15 mouse cellular contexts compared by ENCODE assay signal in the genomic region with DNA sequence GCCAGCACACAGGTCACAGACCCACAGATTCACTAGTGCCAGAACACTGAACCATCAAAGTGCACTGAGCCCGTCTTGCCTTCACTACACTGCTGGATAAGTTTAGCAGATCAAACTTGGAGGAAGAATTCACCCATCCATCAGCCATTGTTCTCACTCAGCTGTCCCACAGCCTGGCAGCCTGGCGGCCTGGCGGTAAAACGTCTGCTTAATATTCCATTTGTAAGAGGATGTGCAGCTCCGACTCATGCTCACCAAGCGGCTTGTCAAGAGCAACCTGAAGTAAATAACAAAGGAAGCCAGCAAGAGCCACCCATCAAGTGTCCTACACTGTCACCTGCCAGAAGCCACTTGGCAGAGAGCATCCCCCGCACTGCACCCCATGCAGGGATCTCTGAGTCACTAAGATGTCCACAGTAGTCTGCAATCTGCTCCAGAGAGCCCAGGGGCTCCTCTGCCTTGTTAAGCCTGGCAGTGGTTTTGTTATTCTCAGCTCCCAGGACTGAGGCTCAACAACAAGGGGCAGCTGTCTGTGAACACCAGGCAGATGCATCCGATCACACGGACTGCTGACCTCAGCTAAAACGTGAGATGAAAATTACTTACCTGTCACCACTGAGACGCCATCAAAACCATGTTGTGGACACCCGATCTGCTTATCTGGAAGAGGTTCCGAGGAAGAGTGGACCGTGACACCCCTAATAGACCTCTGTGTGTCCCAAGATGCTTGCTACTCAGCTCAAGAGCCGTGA.
DNase-seq lines count a peak whose midpoint lies in the region; ATAC-seq and TF ChIP-seq lines count a peak whose summit lies in the region.
"Had no signal": no experiment of that assay in that cellular context is flagged by ENCODE, and none has a peak within 500 bp of the region (broad histone marks: within the 10 kb centered on the region; RNA-seq: fewer than 3 reads in every experiment).

No protein-coding gene starts in this region.

- TF ChIP-seq CTCF in CH12.LX (conservative IDR thresholded peaks at IDR 0.05 in 1 of 2, IDR thresholded peaks at IDR 0.05 in 1 of 2; ENCODE audit: low read depth in 2 of 2, low read length in 2 of 2), result no peak

- no peak overlapping the region for H3K4me2 ChIP-seq in hindbrain, embryonic 13.5 days
- H3K4me2 ChIP-seq in hindbrain, embryonic 16.5 days (ENCODE audit: low read length), result no peak overlapping the region
- H3K4me2 ChIP-seq in CH12.LX (ENCODE audit: insufficient read depth, low read depth, poor library complexity, severe bottlenecking), result no peak overlapping the region
- no peak overlapping the region for H3K4me2 ChIP-seq in hindbrain, embryonic 15.5 days
- no peak overlapping the region for H3K4me2 ChIP-seq in intestine, embryonic 15.5 days (replicated peaks)
- H3K4me2 ChIP-seq: embryonic facial prominence, embryonic 15.5 days; heart, embryonic 15.5 days; limb, embryonic 12.5 days had no signal

- TF ChIP-seq RAD21 in CH12.LX (IDR thresholded peaks at IDR 0.05; ENCODE audit: low read depth, low read length), result no peak

- no peaks in the 10 kb centered on the region for H3K27me3 ChIP-seq in hindbrain, embryonic 13.5 days
- no peaks in the 10 kb centered on the region for H3K27me3 ChIP-seq in hindbrain, embryonic 16.5 days (replicated peaks; ENCODE audit: control insufficient read depth, insufficient read depth, low read length)
- H3K27me3 ChIP-seq in CH12.LX (replicated peaks), result no peaks in the 10 kb centered on the region
- no peaks in the 10 kb centered on the region for H3K27me3 ChIP-seq in hindbrain, embryonic 15.5 days
- no peaks in the 10 kb centered on the region for H3K27me3 ChIP-seq in intestine, embryonic 15.5 days (replicated peaks)

- dilution Hi-C loops in CH12.LX (cut with MboI; ENCODE audit: extremely low pct_ligation_motif_present, extremely low pct_unique_long_range_greater_than_20kb, low sequenced_read_pairs), result no loop called here

- H3K9me3 ChIP-seq in hindbrain, embryonic 13.5 days, result no peaks in the 10 kb centered on the region
- H3K9me3 ChIP-seq in hindbrain, embryonic 16.5 days (ENCODE audit: control insufficient read depth, low read length), result no peaks in the 10 kb centered on the region
- H3K9me3 ChIP-seq in CH12.LX (replicated peaks; ENCODE audit: low read length), result no peaks in the 10 kb centered on the region
- no peaks in the 10 kb centered on the region for H3K9me3 ChIP-seq in hindbrain, embryonic 15.5 days
- H3K9me3 ChIP-seq in intestine, embryonic 15.5 days, result no peaks in the 10 kb centered on the region
- H3K9me3 ChIP-seq: embryonic facial prominence, embryonic 15.5 days; heart, embryonic 15.5 days; limb, embryonic 12.5 days had no signal

- no peak overlapping the region; the same call in 1 of the 2 replicates for H3K9ac ChIP-seq in hindbrain, embryonic 13.5 days
- H3K9ac ChIP-seq in hindbrain, embryonic 16.5 days (ENCODE audit: low read depth, low read length), result no peak overlapping the region
- no peak overlapping the region for H3K9ac ChIP-seq in CH12.LX (ENCODE audit: insufficient read depth, low read depth)
- H3K9ac ChIP-seq in hindbrain, embryonic 15.5 days, result no peak overlapping the region
- H3K9ac ChIP-seq in intestine, embryonic 15.5 days, result no peak overlapping the region
- H3K9ac ChIP-seq: embryonic facial prominence, embryonic 15.5 days; forebrain, postnatal 0 days; heart, embryonic 15.5 days; limb, embryonic 12.5 days had no signal

- DNase-seq in CH12.LX (ENCODE audit: extremely low read depth), result no peak
- peak; percentile 20 for DNase-seq in cerebellum, adult 11 months
- DNase-seq in kidney, adult 18-20 months, result no peak
- no peak for DNase-seq in gastrocnemius, postnatal 4 days (ENCODE audit: low spot score in 2 of 2)
- DNase-seq: forebrain, postnatal 0 days; kidney, postnatal 14 days; lung, adult 2 months had no signal

- TF ChIP-seq EP300 in CH12.LX (IDR thresholded peaks at IDR 0.05; ENCODE audit: low read length), result no peak

- no peak for TF ChIP-seq POLR2A in CH12.LX (IDR thresholded peaks at IDR 0.05; ENCODE audit: low read depth, low read length)

- H3K79me2 ChIP-seq in CH12.LX (replicated peaks; ENCODE audit: control insufficient read depth, extremely low read depth, insufficient read depth, poor library complexity, severe bottlenecking), result no peaks in the 10 kb centered on the region

- peaks cover 19% of the 10 kb centered on the region for H3K4me1 ChIP-seq in hindbrain, embryonic 13.5 days (replicated peaks)
- peaks cover 6% of the 10 kb centered on the region for H3K4me1 ChIP-seq in hindbrain, embryonic 16.5 days (ENCODE audit: control insufficient read depth, insufficient read depth, low read depth, low read length)
- peaks cover 14 to 38% of the 10 kb centered on the region in 2 experiments for H3K4me1 ChIP-seq in CH12.LX (ENCODE audit: control insufficient read depth in 1 of 2, insufficient read depth in 2 of 2)
- no peaks in the 10 kb centered on the region for H3K4me1 ChIP-seq in hindbrain, embryonic 15.5 days (replicated peaks)
- H3K4me1 ChIP-seq in intestine, embryonic 15.5 days (replicated peaks), result no peaks in the 10 kb centered on the region
- H3K4me1 ChIP-seq: embryonic facial prominence, embryonic 15.5 days; heart, embryonic 15.5 days had no signal

- H3K4me3 ChIP-seq in hindbrain, embryonic 13.5 days, result no peak overlapping the region
- H3K4me3 ChIP-seq in hindbrain, embryonic 16.5 days (ENCODE audit: low read length), result no peak overlapping the region
- no peak overlapping the region for H3K4me3 ChIP-seq in CH12.LX (replicated peaks in 1 of 3; ENCODE audit: low read depth in 2 of 3, low read length in 2 of 3, poor library complexity in 1 of 3)
- H3K4me3 ChIP-seq in hindbrain, embryonic 15.5 days, result no peak overlapping the region
- H3K4me3 ChIP-seq in intestine, embryonic 15.5 days (replicated peaks), result no peak overlapping the region
- H3K4me3 ChIP-seq: embryonic facial prominence, embryonic 15.5 days; heart, embryonic 15.5 days; limb, embryonic 12.5 days had no signal

- WGBS in hindbrain, embryonic 13.5 days, result 57% methylated on average over 15 of the region's 15 CpGs
- 48% methylated on average over 15 of the region's 15 CpGs for WGBS in hindbrain, embryonic 16.5 days
- 42% methylated on average over 15 of the region's 15 CpGs for WGBS in hindbrain, embryonic 15.5 days
- 80% methylated on average over 15 of the region's 15 CpGs for WGBS in intestine, embryonic 15.5 days

- in situ Hi-C loops in CH12.LX (cut with MboI; ENCODE audit: low pct_ligation_motif_present, low pct_unique_long_range_greater_than_20kb, low sequenced_read_pairs), result no loop called here

- ATAC-seq in hindbrain, embryonic 13.5 days (ENCODE audit: low FRiP score), result no peak
- ATAC-seq in hindbrain, embryonic 16.5 days, result no peak
- peak; percentile 34; the same call in 1 of the 2 replicates for ATAC-seq in hindbrain, embryonic 15.5 days (ENCODE audit: low FRiP score, low read depth)
- ATAC-seq in intestine, embryonic 15.5 days, result no peak
- ATAC-seq: forebrain, postnatal 0 days; intestine, embryonic 16.5 days had no signal

- H3K36me3 ChIP-seq in hindbrain, embryonic 13.5 days, result no peaks in the 10 kb centered on the region
- no peaks in the 10 kb centered on the region for H3K36me3 ChIP-seq in hindbrain, embryonic 16.5 days (ENCODE audit: control insufficient read depth, insufficient read depth, low read length)
- H3K36me3 ChIP-seq in CH12.LX (replicated peaks in 1 of 2; ENCODE audit: control insufficient read depth in 1 of 2, insufficient read depth in 1 of 2, low read length in 1 of 2), result no peaks in the 10 kb centered on the region
- no peaks in the 10 kb centered on the region for H3K36me3 ChIP-seq in hindbrain, embryonic 15.5 days
- H3K36me3 ChIP-seq in intestine, embryonic 15.5 days, result no peaks in the 10 kb centered on the region
- H3K36me3 ChIP-seq: embryonic facial prominence, embryonic 15.5 days; heart, embryonic 15.5 days; limb, embryonic 12.5 days had no signal

- H3K27ac ChIP-seq in hindbrain, embryonic 13.5 days, result peak overlapping the region; percentile 23; the same call in 1 of the 2 replicates
- no peak overlapping the region for H3K27ac ChIP-seq in hindbrain, embryonic 16.5 days (ENCODE audit: low read depth, low read length)
- H3K27ac ChIP-seq in CH12.LX (ENCODE audit: insufficient read depth, low read depth), result no peak overlapping the region
- no peak overlapping the region for H3K27ac ChIP-seq in hindbrain, embryonic 15.5 days (replicated peaks)
- no peak overlapping the region for H3K27ac ChIP-seq in intestine, embryonic 15.5 days
- H3K27ac ChIP-seq: embryonic facial prominence, embryonic 15.5 days; heart, embryonic 15.5 days had no signal

TF ChIP-seq in CH12.LX, 34 proteins besides CTCF, POLR2A, EP300 and RAD21:
- no peak for TF ChIP-seq CHD1 (IDR thresholded peaks at IDR 0.05; ENCODE audit: low read depth, low read length)
- TF ChIP-seq BHLHE40 (IDR thresholded peaks at IDR 0.05; ENCODE audit: low read depth, low read length), result 0 out of 2 replicates have a peak, but pooled peaks have one; percentile 5
- peak; percentile 72; the same call in 1 of the 2 replicates for TF ChIP-seq MAFK (IDR thresholded peaks at IDR 0.05; ENCODE audit: insufficient replicate concordance, low read length)
- no peak for TF ChIP-seq NELFE (IDR thresholded peaks at IDR 0.05; ENCODE audit: low read depth, low read length)
